In genomic region chr5:91247444-91247843, GRCm38 (mm10) we compare ENCODE assay signal across 15 mouse cellular contexts.
"Had no signal": no experiment of that assay in that cellular context is flagged by ENCODE, and none has a peak within 500 bp of the region (broad histone marks: within the 10 kb centered on the region; RNA-seq: fewer than 3 reads in every experiment).

No protein-coding gene starts in this region.

- H3K4me3 ChIP-seq: lung, embryonic 15.5 days; megakaryocyte, embryonic 14.5 days; midbrain, embryonic 13.5 days; midbrain, embryonic 15.5 days; neural tube, embryonic 12.5 days; stomach, embryonic 15.5 days had no signal

- H3K27me3 ChIP-seq: lung, embryonic 15.5 days; megakaryocyte, embryonic 14.5 days; midbrain, embryonic 13.5 days; midbrain, embryonic 15.5 days; neural tube, embryonic 12.5 days; stomach, embryonic 15.5 days had no signal

- H3K36me3 ChIP-seq: lung, embryonic 15.5 days; midbrain, embryonic 13.5 days; midbrain, embryonic 15.5 days; neural tube, embryonic 12.5 days; stomach, embryonic 15.5 days had no signal

- H3K9ac ChIP-seq: lung, embryonic 15.5 days; midbrain, embryonic 13.5 days; midbrain, embryonic 15.5 days; neural tube, embryonic 12.5 days; stomach, embryonic 15.5 days had no signal

- DNase-seq: lung, adult 2 months; lung, postnatal 10 days; right cerebral cortex, postnatal 14 days; thymus, adult 2 months; thymus, postnatal 25 days; thymus, postnatal 4 days had no signal

- H3K4me1 ChIP-seq: lung, embryonic 15.5 days; megakaryocyte, embryonic 14.5 days; midbrain, embryonic 13.5 days; midbrain, embryonic 15.5 days; neural tube, embryonic 12.5 days; stomach, embryonic 15.5 days had no signal

- H3K9me3 ChIP-seq: lung, embryonic 15.5 days; megakaryocyte, embryonic 14.5 days; midbrain, embryonic 13.5 days; midbrain, embryonic 15.5 days; neural tube, embryonic 12.5 days; stomach, embryonic 15.5 days had no signal

- H3K4me2 ChIP-seq: lung, embryonic 15.5 days; midbrain, embryonic 11.5 days; midbrain, embryonic 13.5 days; midbrain, embryonic 15.5 days; neural tube, embryonic 12.5 days; stomach, embryonic 15.5 days had no signal

- H3K27ac ChIP-seq: lung, embryonic 15.5 days; macrophage; midbrain, embryonic 13.5 days; midbrain, embryonic 15.5 days; neural tube, embryonic 12.5 days; stomach, embryonic 15.5 days; stomach, postnatal 0 days had no signal

- ATAC-seq: midbrain, embryonic 13.5 days; midbrain, embryonic 15.5 days had no signal
